Mouse (Mus musculus) kidney, adult 2 months (tissue): ENCODE results near the gene Abcc4. TPM values are rescaled to one million over a fixed set of nuclear protein-coding genes. Genes with fewer than 3 reads are reported as not detected.

Experiments
- DNase-seq: peaks from one replicate; pipeline ENCODE4 v3.0.0; 2021
- H3K27ac ChIP-seq: fragments of 200-500 bp; 2 replicates; pipeline ENCODE4 v1.5.1; 2012; ENCODE audit warnings: low read depth, low read length, control low read depth, inconsistent platforms; ENCODE audit not compliant: insufficient read depth
- H3K27me3 ChIP-seq: fragments of 200-500 bp; replicated peaks from 2 replicates; pipeline ENCODE4 v1.6.1; 2012; ENCODE audit warnings: mild to moderate bottlenecking, moderate library complexity, low read length, inconsistent platforms; ENCODE audit not compliant: control insufficient read depth, insufficient read depth
- H3K36me3 ChIP-seq: fragments of 200-500 bp; 2 replicates; pipeline ENCODE4 v1.6.1; 2012; ENCODE audit warnings: mild to moderate bottlenecking, moderate library complexity, low read length, inconsistent platforms; ENCODE audit not compliant: control insufficient read depth, insufficient read depth
- H3K4me1 ChIP-seq: fragments of 200-500 bp; 2 replicates; pipeline ENCODE4 v1.6.1; 2011; ENCODE audit warnings: low read length; ENCODE audit not compliant: control insufficient read depth, insufficient read depth
- H3K4me3 ChIP-seq: fragments of 200-500 bp; 2 replicates; pipeline ENCODE4 v1.5.1; 2011; ENCODE audit warnings: mild to moderate bottlenecking, low read depth, low read length, control low read depth; ENCODE audit not compliant: insufficient read depth
- CTCF ChIP-seq: fragments of 200-500 bp; conservative IDR thresholded peaks from 2 replicates; pipeline ENCODE4 v1.5.1; 2011; ENCODE audit warnings: low read depth, mild to moderate bottlenecking, control low read depth, low read length, moderate library complexity, mixed read lengths; ENCODE audit not compliant: insufficient read depth, insufficient read length
- POLR2A ChIP-seq: fragments of 200-500 bp; IDR thresholded peaks from one replicate; pipeline ENCODE4 v1.6.1; 2011; ENCODE audit warnings: low read depth, low read length, control low read depth
- WGBS: fragments of 180-500 bp; shearing (Covaris S2); methylation state at CpG from one replicate; pipeline ENCODE4 v1.1.7; 2018; 5-methylcytosine and 5-hydroxymethylcytosine counted together
- polyA plus RNA-seq: library from polyadenylated mRNA; depleted of rRNA; stranded (reverse); fragments of >200 nt; gene quantifications from 2 replicates; pipeline ENCODE4 v1.2.3, GENCODE M21; 2012

Abcc4 gene
- polyA plus RNA-seq, 1 experiment, result 31.3 TPM

- 10% methylated on average over 20 of the region's 20 CpGs for WGBS
- Histone ChIP-seq H3K27me3 (no peaks in the 10 kb centered on the region; the same call in 1 of the 2 replicates), H3K4me1 (no peaks in the 10 kb centered on the region), H3K4me3 (no peak overlapping the region), H3K36me3 (no peaks in the 10 kb centered on the region), H3K27ac (no peak overlapping the region)
- DNase-seq, result no peak
- TF ChIP-seq POLR2A (no peak), CTCF (no peak)
Observed at GRCm38 (mm10) chr14:118473188-118473830, 232.7 kb downstream of the Abcc4 start.

- TF ChIP-seq CTCF (no peak), POLR2A (no peak)
- Histone ChIP-seq H3K36me3 (no peaks in the 10 kb centered on the region), H3K4me3 (no peak overlapping the region), H3K27ac (no peak overlapping the region), H3K4me1 (no peaks in the 10 kb centered on the region), H3K27me3 (no peaks in the 10 kb centered on the region; the same call in 1 of the 2 replicates)
- WGBS, result 77% methylated on average over 2 of the region's 2 CpGs
- DNase-seq, result no peak
Observed at GRCm38 (mm10) chr14:118465331-118465730, 240.7 kb downstream of the Abcc4 start.

GRCm38 (mm10) chr14:118464401-118464800, 241.6 kb downstream of the Abcc4 start:
- WGBS, result 98% methylated on average over 3 of the region's 3 CpGs
- no peaks in the 10 kb centered on the region; the same call in 1 of the 2 replicates for H3K27me3 ChIP-seq
- DNase-seq, result no peak
- TF ChIP-seq CTCF (no peak), POLR2A (no peak)
- no peaks in the 10 kb centered on the region for H3K4me1 ChIP-seq
- H3K36me3 ChIP-seq, result no peaks in the 10 kb centered on the region
- no peak overlapping the region for H3K27ac ChIP-seq
- no peak overlapping the region for H3K4me3 ChIP-seq

GRCm38 (mm10) chr14:118452572-118452971, 253.4 kb downstream of the Abcc4 start:
- Histone ChIP-seq H3K36me3 (no peaks in the 10 kb centered on the region), H3K4me1 (no peaks in the 10 kb centered on the region), H3K27me3 (no peaks in the 10 kb centered on the region), H3K27ac (no peak overlapping the region), H3K4me3 (no peak overlapping the region)
- DNase-seq, result no peak
- TF ChIP-seq CTCF (no peak), POLR2A (no peak)
- 62% methylated on average over 4 of the region's 4 CpGs for WGBS

- Histone ChIP-seq H3K4me1 (no peaks in the 10 kb centered on the region; the same call in 1 of the 2 replicates), H3K27ac (no peak overlapping the region), H3K4me3 (no peak overlapping the region), H3K27me3 (peaks cover 6% of the 10 kb centered on the region), H3K36me3 (no peaks in the 10 kb centered on the region)
- no peak for TF ChIP-seq POLR2A
- TF ChIP-seq CTCF, result no peak
- WGBS, result 63% methylated on average over 8 of the region's 8 CpGs
- no peak for DNase-seq
Observed at GRCm38 (mm10) chr14:118440155-118440554, 265.9 kb downstream of the Abcc4 start.

GRCm38 (mm10) chr14:118437156-118437931, 268.7 kb downstream of the Abcc4 start:
- Histone ChIP-seq H3K4me1 (no peaks in the 10 kb centered on the region; the same call in 1 of the 2 replicates), H3K36me3 (no peaks in the 10 kb centered on the region), H3K4me3 (no peak overlapping the region), H3K27ac (no peak overlapping the region), H3K27me3 (peaks cover 7% of the 10 kb centered on the region)
- 2% methylated on average over 36 of the region's 36 CpGs for WGBS
- TF ChIP-seq CTCF (no peak), POLR2A (no peak)
- DNase-seq, result no peak

GRCm38 (mm10) chr14:118436791-118437155, 269.2 kb downstream of the Abcc4 start:
- DNase-seq, result peak; percentile 3
- under 1% methylated on average over 31 of the region's 31 CpGs for WGBS
- Histone ChIP-seq H3K4me1 (no peaks in the 10 kb centered on the region; the same call in 1 of the 2 replicates), H3K27me3 (peaks cover 7% of the 10 kb centered on the region), H3K27ac (no peak overlapping the region), H3K4me3 (no peak overlapping the region), H3K36me3 (no peaks in the 10 kb centered on the region)
- TF ChIP-seq POLR2A (no peak), CTCF (no peak)
